Mouse (Mus musculus) cerebellum, adult 2 months (tissue): Measurements from ENCODE around the gene Cdk18. TPM values are rescaled to one million over a fixed set of nuclear protein-coding genes. Genes with fewer than 3 reads are reported as not detected.
"Not testable (repeated sequence)": the region's sequence is repeated elsewhere in the genome, so short reads cannot be mapped to it uniquely, and the experiment has no call there.

Source experiments
- DNase-seq, 2 experiments: peaks; one replicate each; pipeline ENCODE4 v3.0.0; 2021
- H3K27ac ChIP-seq: fragments of 200-500 bp; 2 replicates; pipeline ENCODE4 v1.5.1; 2012; ENCODE audit warnings: low read length, control low read depth, inconsistent platforms; ENCODE audit not compliant: insufficient read depth
- H3K27me3 ChIP-seq: fragments of 200-500 bp; 2 replicates; pipeline ENCODE4 v1.6.1; 2012; ENCODE audit warnings: inconsistent platforms, mild to moderate bottlenecking, low read length, moderate library complexity; ENCODE audit not compliant: control insufficient read depth, insufficient read depth
- H3K4me1 ChIP-seq: fragments of 200-500 bp; 2 replicates; pipeline ENCODE4 v1.6.1; 2011; ENCODE audit warnings: low read length; ENCODE audit not compliant: control insufficient read depth, insufficient read depth
- H3K4me3 ChIP-seq: fragments of 200-500 bp; replicated peaks from 2 replicates; pipeline ENCODE3; 2011; ENCODE audit warnings: mild to moderate bottlenecking, low read depth, low read length, control low read depth; ENCODE audit not compliant: insufficient read depth
- CTCF ChIP-seq: fragments of 200-500 bp; IDR thresholded peaks from 2 replicates; pipeline ENCODE4 v1.5.1; 2011; ENCODE audit warnings: low read depth, mild to moderate bottlenecking, control low read depth, low read length, moderate library complexity, borderline replicate concordance; ENCODE audit not compliant: insufficient read depth
- POLR2A ChIP-seq: fragments of 200-500 bp; IDR thresholded peaks from 2 replicates; pipeline ENCODE4 v1.6.1; 2011; ENCODE audit warnings: low read length, control low read depth, borderline replicate concordance; ENCODE audit not compliant: insufficient read depth
- WGBS: fragments of 180-500 bp; shearing (Covaris S2); methylation state at CpG from one replicate; pipeline ENCODE4 v1.1.7; 2018; 5-methylcytosine and 5-hydroxymethylcytosine counted together
- polyA plus RNA-seq: library from polyadenylated mRNA; depleted of rRNA; stranded (reverse); fragments of >200 nt; gene quantifications from 2 replicates; pipeline ENCODE4 v1.2.3, GENCODE M21; 2012

Cdk18 gene
- polyA plus RNA-seq, 1 experiment = 35.8 TPM

GRCm38 (mm10) chr1:132165859-132166258 lies 26.4 kb upstream of the Cdk18 start:
- H3K4me3 ChIP-seq = no peak overlapping the region
- no peak overlapping the region for H3K27ac ChIP-seq
- no peak for DNase-seq
- no peak for TF ChIP-seq POLR2A
- TF ChIP-seq CTCF = peak; percentile 31; the same call in 1 of the 2 replicates
- H3K4me1 ChIP-seq = peaks cover 16% of the 10 kb centered on the region
- WGBS = 74% methylated on average over 3 of the region's 3 CpGs
- H3K27me3 ChIP-seq = no peaks in the 10 kb centered on the region

GRCm38 (mm10) chr1:132164780-132165518 lies 25.5 kb upstream of the Cdk18 start:
- no peak overlapping the region for H3K4me3 ChIP-seq
- no peak overlapping the region for H3K27ac ChIP-seq
- WGBS = 49% methylated on average over 13 of the region's 13 CpGs
- peaks cover 21% of the 10 kb centered on the region for H3K4me1 ChIP-seq
- H3K27me3 ChIP-seq = no peaks in the 10 kb centered on the region
- TF ChIP-seq POLR2A = no peak
- no peak for DNase-seq

- 0 out of 2 replicates have a peak, but pooled peaks have one; percentile 33 for TF ChIP-seq CTCF
- not testable (repeated sequence) for H3K27me3 ChIP-seq, DNase-seq, H3K4me3 ChIP-seq, H3K27ac ChIP-seq
- H3K4me1 ChIP-seq = peaks cover 41% of the 10 kb centered on the region
- 72% methylated on average over 9 of the region's 9 CpGs for WGBS
Observed at GRCm38 (mm10) chr1:132162618-132163017, 23.1 kb upstream of the Cdk18 start.

GRCm38 (mm10) chr1:132161211-132161880 lies 21.9 kb upstream of the Cdk18 start:
- 13% methylated on average over 7 of the region's 7 CpGs for WGBS
- H3K4me1 ChIP-seq = peaks cover 43% of the 10 kb centered on the region
- DNase-seq = peak; percentile 80 to 85
- no peak overlapping the region for H3K4me3 ChIP-seq
- TF ChIP-seq POLR2A (no peak), CTCF (0 out of 2 replicates have a peak, but pooled peaks have one; percentile 12)
- H3K27me3 ChIP-seq = no peaks in the 10 kb centered on the region
- H3K27ac ChIP-seq = no peak overlapping the region

GRCm38 (mm10) chr1:132159681-132160080 lies 20.2 kb upstream of the Cdk18 start:
- WGBS = 81% methylated on average over 4 of the region's 4 CpGs
- no peaks in the 10 kb centered on the region for H3K27me3 ChIP-seq
- DNase-seq = no peak
- no peak for TF ChIP-seq POLR2A
- TF ChIP-seq CTCF = no peak
- no peak overlapping the region for H3K4me3 ChIP-seq
- no peak overlapping the region for H3K27ac ChIP-seq
- H3K4me1 ChIP-seq = peaks cover 43% of the 10 kb centered on the region

- Histone ChIP-seq H3K4me1 (peaks cover 43% of the 10 kb centered on the region), H3K27me3 (no peaks in the 10 kb centered on the region), H3K27ac (no peak overlapping the region), H3K4me3 (no peak overlapping the region)
- TF ChIP-seq POLR2A (no peak), CTCF (no peak)
- WGBS = 57% methylated on average over 2 of the region's 2 CpGs
- no peak for DNase-seq
Observed at GRCm38 (mm10) chr1:132158741-132159140, 19.3 kb upstream of the Cdk18 start.

GRCm38 (mm10) chr1:132157808-132158207 lies 18.3 kb upstream of the Cdk18 start:
- H3K27me3 ChIP-seq = no peaks in the 10 kb centered on the region
- peaks cover 43% of the 10 kb centered on the region for H3K4me1 ChIP-seq

GRCm38 (mm10) chr1:132157016-132157781 lies 17.7 kb upstream of the Cdk18 start:
- 17% methylated on average over 14 of the region's 14 CpGs for WGBS
- TF ChIP-seq POLR2A (no peak; the same call in 1 of the 2 replicates), CTCF (peak; percentile 98)
- Histone ChIP-seq H3K27ac (no peak overlapping the region), H3K27me3 (no peaks in the 10 kb centered on the region), H3K4me1 (peaks cover 43% of the 10 kb centered on the region), H3K4me3 (peak overlapping the region; percentile 27)
- peak; percentile 92 to 96 for DNase-seq

More at GRCm38 (mm10) chr1:132157808-132158207, 18.3 kb upstream of the Cdk18 start:
- Histone ChIP-seq H3K4me3 (no peak overlapping the region), H3K27ac (no peak overlapping the region)
- 29% methylated on average over 7 of the region's 7 CpGs for WGBS
- TF ChIP-seq POLR2A = no peak
- TF ChIP-seq CTCF = no peak
- DNase-seq = no peak
